Mouse (Mus musculus): ENCODE results near the gene Eif2b3. TPM values are rescaled to one million over a fixed set of nuclear protein-coding genes. Genes with fewer than 3 reads are reported as not detected.

The Eif2b3 gene
- polyA plus RNA-seq, 1 experiment from 2014 or later, result 56.4 TPM

DNA sequence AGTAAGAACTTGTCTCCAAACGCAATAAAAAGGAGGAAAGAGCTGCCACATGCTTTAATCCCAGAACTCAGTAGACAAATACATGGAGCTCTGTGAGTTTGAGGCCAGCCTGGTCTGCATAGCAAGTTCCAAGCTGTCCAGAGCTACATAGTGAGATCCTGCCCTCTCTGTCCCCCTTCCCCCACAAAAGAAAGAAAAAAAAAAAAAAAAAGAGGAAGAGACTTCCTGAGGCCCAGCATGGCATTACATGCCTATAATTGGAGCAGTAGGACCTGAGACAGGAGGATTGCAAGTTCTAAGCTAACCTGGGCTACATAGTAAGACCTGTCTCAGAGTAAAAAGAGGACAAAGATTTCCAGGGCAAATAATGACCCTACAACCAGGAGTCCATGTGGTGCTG lies 50.4 kb downstream of the Eif2b3 start:
- DNase-seq (ENCODE audit: low spot score), result no peak
- WGBS, result 88% methylated on average over 1 of the region's 1 CpGs
- Histone ChIP-seq H3K27me3 (ENCODE audit: low read depth, poor library complexity, severe bottlenecking) (peaks cover 68% of the 10 kb centered on the region), H3K4me1 (no peaks in the 10 kb centered on the region), H3K27ac (replicated peaks) (no peak overlapping the region), H3K4me3 (no peak overlapping the region), H3K36me3 (peaks cover 97% of the 10 kb centered on the region), H3K9me3 (replicated peaks) (no peaks in the 10 kb centered on the region)

DNA sequence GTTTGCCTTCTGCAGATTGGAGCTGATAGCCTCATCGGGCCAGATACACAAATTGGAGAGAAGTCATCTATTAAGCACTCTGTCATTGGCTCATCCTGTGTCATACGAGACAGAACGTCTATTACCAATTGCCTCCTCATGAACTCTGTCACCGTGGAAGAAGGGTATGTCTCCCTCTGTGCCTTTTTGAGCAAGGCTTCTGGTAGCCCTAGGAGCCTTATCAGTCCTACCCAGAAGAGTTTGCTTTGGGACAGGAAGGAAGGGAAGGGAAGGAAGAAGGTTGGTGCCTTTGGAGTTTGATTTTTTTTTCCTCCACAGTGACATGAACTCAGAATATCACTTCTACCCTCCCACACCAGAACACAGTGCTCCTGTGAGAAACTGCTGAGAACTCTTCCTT lies 51.4 kb downstream of the Eif2b3 start:
- H3K27ac ChIP-seq (replicated peaks), result no peak overlapping the region
- peaks cover 59% of the 10 kb centered on the region for H3K27me3 ChIP-seq (ENCODE audit: low read depth, poor library complexity, severe bottlenecking)
- peaks cover 90% of the 10 kb centered on the region for H3K36me3 ChIP-seq
- no peak for DNase-seq (ENCODE audit: low spot score)
- 91% methylated on average over 4 of the region's 4 CpGs for WGBS
- no peak overlapping the region for H3K4me3 ChIP-seq
- H3K4me1 ChIP-seq, result no peaks in the 10 kb centered on the region
- no peaks in the 10 kb centered on the region for H3K9me3 ChIP-seq (replicated peaks)

DNA sequence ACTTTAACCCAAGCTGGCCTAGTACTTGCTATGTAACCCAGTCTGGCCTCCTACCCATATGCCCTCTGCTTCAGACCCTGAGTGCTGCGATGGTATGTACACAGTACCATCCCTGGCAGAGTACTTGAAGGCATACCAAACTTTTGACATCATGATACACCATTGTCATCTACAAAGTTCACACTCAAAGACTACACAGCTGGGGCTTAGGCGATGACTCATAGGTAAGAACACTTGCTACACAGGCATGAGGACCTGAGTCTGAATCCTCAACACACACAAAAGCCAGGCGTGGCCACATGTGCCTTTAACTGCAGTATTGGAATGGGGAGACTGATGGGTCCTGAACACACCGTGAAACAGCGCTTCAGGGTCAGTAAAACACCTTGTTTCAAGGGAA lies 52.0 kb downstream of the Eif2b3 start:
- H3K36me3 ChIP-seq, result peaks cover 85% of the 10 kb centered on the region

DNA sequence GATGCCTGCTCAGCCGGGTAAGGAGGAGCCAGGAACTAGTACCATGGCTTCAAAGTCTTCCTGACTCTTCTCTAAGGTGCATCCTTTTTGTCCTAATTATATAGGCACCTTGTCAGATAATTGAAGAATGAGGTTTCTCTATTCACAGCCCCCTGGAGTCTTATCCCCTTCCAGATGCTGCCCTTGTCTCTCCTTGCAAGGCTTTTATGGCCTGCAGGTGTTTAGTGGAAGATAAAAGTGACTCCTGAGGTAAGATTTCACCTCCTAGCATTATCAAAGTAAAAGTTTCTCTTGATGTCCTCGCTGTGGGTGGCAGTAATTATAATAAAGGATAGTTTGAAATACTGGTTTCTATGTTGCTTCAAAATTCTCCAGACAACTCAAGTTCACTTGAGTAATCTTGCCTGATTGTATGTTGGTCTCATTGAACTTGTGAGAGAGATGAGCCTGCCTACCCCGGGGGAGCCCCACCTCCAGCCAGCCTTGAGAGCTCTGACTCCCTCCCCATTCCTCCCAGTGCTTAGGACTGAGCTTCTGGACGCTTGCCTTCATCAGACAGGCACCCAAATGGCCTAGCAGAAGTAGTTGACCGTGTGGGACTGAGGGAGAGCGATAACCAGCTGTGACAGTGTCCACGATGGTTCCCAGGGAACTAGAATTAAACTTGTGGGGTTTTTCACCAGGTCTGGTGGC lies 68.9 kb downstream of the Eif2b3 start:
- Histone ChIP-seq H3K4me3 (no peak overlapping the region), H3K36me3 (peaks cover 31% of the 10 kb centered on the region), H3K27me3 (ENCODE audit: low read depth, poor library complexity, severe bottlenecking) (no peaks in the 10 kb centered on the region), H3K27ac (replicated peaks) (no peak overlapping the region), H3K9me3 (replicated peaks) (no peaks in the 10 kb centered on the region), H3K4me1 (peaks cover 6% of the 10 kb centered on the region; the same call in 1 of the 2 replicates)
- DNase-seq (ENCODE audit: low spot score), result no peak
- 86% methylated on average over 7 of the region's 7 CpGs for WGBS

More for the DNA sequence above, 52.0 kb downstream of the Eif2b3 start:
- no peaks in the 10 kb centered on the region for H3K9me3 ChIP-seq (replicated peaks)
- WGBS, result 94% methylated on average over 5 of the region's 5 CpGs
- no peaks in the 10 kb centered on the region for H3K4me1 ChIP-seq
- H3K27ac ChIP-seq (replicated peaks), result no peak overlapping the region
- no peak overlapping the region for H3K4me3 ChIP-seq
- no peak for DNase-seq (ENCODE audit: low spot score)
- H3K27me3 ChIP-seq (ENCODE audit: low read depth, poor library complexity, severe bottlenecking), result peaks cover 53% of the 10 kb centered on the region

DNA sequence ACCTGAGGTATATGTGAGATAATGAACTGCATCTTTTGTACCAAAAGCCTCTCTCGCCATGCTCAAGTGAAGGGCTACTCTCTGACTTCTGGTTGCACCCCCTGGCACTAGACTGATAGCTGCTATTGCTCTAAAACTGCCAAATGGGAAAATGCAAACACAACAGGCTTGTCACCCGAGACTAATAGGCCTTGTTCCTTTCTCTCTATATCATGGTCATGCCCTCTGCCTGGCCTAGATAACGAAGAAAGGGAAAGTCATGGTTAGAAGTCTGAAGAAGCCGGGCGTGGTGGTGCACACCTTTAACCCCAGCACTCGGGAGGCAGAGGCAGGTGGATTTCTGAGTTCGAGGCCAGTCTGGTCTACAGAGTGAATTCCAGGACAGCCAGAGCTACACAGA lies 71.4 kb downstream of the Eif2b3 start:
- no peaks in the 10 kb centered on the region for H3K9me3 ChIP-seq (replicated peaks)
- no peak overlapping the region for H3K4me3 ChIP-seq
- no peak overlapping the region for H3K27ac ChIP-seq (replicated peaks)
- peaks cover 16% of the 10 kb centered on the region for H3K27me3 ChIP-seq (ENCODE audit: low read depth, poor library complexity, severe bottlenecking)
- DNase-seq (ENCODE audit: low spot score), result no peak
- peaks cover 22% of the 10 kb centered on the region for H3K36me3 ChIP-seq
- H3K4me1 ChIP-seq, result peaks cover 20% of the 10 kb centered on the region
- 84% methylated on average over 7 of the region's 7 CpGs for WGBS

DNA sequence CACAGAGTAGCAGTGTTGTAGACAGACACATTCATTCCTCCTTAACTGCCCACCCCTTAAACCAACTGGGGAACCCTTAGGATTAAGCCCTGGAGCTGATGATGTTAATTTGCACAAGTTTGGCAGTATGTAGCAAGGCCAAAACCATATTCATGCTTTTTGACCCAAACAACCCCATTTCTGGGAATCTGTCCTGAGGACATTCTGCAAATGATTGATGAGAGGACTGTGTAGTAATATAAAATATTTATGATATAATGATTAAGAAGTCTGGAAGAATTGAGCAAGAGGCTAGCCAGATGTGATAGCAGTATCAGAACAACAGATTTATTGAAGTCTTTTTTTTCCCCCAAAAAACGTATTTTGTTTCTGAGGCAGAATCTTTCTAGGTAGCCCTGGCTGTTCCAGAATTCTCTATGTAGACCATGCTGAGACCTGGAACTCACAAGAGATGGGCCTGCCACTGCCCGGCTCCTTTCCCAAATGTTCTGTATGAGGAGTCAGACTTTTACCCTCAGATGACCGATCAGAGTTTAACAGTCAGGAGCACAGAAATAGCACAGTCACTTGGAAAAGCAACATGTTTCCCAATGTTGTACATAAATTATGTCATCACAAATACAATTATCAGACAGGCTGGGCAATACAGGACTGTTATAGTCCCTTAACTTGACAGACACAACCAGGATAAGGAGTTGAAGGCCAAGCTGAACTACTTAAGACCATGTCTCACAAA lies 75.6 kb downstream of the Eif2b3 start:
- Histone ChIP-seq H3K27ac (replicated peaks) (peak overlapping the region; percentile 90), H3K9me3 (replicated peaks) (no peaks in the 10 kb centered on the region), H3K27me3 (ENCODE audit: low read depth, poor library complexity, severe bottlenecking) (peaks cover 41% of the 10 kb centered on the region), H3K4me1 (peaks cover 51% of the 10 kb centered on the region), H3K36me3 (peaks cover 2% of the 10 kb centered on the region; the same call in 1 of the 2 replicates), H3K4me3 (0 out of 2 replicates have a peak overlapping the region, but pooled peaks have one; percentile 76)
- WGBS, result 83% methylated on average over 3 of the region's 3 CpGs
- no peak for DNase-seq (ENCODE audit: low spot score)

DNA sequence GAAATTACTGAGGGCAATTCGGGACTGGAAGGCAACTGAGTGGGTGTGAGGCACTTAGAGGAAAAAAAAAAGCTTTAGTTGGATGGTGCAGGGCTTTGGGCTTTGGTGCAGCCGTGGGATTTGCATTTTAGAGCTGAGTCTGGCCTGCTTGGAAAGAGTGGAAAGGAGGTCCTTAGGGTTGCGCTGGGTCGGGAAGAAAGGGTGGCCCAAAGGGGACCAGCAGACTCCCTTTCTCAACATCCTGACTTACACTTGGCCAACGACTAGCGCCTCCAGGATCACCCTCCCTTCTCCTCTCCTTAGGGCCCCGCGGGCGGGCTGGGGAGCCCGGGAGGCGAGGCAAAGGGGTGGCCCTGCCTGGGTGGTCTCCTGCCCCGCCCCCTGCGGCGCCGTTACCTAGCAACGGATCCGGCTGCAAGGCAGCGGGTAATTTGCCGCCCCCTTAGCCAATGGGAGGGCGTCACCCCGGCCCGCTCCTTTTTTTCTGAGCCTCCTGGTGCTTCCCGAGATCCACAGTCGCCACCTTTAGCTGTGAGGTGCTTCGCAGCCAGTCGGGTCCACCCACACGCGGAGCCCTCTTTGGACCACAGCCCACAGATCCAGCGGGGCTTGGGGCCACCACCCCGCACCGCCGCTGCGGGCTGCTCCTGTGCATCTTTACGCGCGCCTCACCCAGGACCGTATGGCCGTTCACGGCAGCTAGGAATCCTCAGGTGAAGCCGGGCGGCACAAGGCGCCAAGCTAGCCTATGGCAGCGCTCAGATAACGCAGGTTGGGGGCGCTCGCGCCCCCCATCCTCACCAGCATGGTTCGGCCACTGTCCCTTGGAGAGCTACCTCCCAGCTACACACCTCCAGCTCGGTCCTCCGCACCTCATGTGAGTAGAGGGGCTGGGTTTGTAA lies 76.6 kb downstream of the Eif2b3 start, which contains the start of gene Ptch2:
Ptch2 (plus strand) TSS at position 525 of the 902 bp plus-strand sequence.
- under 1% methylated on average over 50 of the region's 50 CpGs for WGBS

DNA sequence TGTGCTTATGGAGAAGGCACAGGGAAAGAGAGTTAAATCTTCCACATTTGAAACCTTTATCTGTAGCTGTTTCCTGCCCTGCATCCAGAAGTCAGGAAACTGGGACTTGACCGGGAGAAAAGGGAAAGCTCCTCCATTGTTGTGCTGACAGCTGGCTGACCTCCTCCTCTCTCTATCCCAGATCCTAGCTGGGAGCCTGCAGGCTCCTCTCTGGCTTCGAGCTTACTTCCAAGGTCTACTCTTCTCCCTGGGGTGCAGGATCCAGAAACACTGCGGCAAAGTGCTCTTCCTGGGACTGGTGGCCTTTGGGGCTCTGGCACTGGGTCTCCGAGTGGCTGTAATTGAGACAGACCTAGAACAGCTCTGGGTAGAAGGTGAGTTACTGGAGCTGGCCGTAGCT lies 77.5 kb downstream of the Eif2b3 start:
- peaks cover 55% of the 10 kb centered on the region for H3K4me1 ChIP-seq
- H3K36me3 ChIP-seq, result peaks cover 20% of the 10 kb centered on the region
- peak; percentile 36 for DNase-seq (ENCODE audit: low spot score)

More for the DNA sequence above, 76.6 kb downstream of the Eif2b3 start, which contains the start of gene Ptch2:
- H3K36me3 ChIP-seq, result peaks cover 12% of the 10 kb centered on the region
- no peaks in the 10 kb centered on the region for H3K9me3 ChIP-seq (replicated peaks)
- H3K27ac ChIP-seq (replicated peaks), result peak within 1 kb of the TSS; percentile 90
- H3K4me1 ChIP-seq, result peaks cover 51% of the 10 kb centered on the region
- H3K4me3 ChIP-seq, result peak within 1 kb of the TSS; percentile 76
- H3K27me3 ChIP-seq (ENCODE audit: low read depth, poor library complexity, severe bottlenecking), result peaks cover 51% of the 10 kb centered on the region
- peak; percentile 92 for DNase-seq (ENCODE audit: low spot score)

DNA sequence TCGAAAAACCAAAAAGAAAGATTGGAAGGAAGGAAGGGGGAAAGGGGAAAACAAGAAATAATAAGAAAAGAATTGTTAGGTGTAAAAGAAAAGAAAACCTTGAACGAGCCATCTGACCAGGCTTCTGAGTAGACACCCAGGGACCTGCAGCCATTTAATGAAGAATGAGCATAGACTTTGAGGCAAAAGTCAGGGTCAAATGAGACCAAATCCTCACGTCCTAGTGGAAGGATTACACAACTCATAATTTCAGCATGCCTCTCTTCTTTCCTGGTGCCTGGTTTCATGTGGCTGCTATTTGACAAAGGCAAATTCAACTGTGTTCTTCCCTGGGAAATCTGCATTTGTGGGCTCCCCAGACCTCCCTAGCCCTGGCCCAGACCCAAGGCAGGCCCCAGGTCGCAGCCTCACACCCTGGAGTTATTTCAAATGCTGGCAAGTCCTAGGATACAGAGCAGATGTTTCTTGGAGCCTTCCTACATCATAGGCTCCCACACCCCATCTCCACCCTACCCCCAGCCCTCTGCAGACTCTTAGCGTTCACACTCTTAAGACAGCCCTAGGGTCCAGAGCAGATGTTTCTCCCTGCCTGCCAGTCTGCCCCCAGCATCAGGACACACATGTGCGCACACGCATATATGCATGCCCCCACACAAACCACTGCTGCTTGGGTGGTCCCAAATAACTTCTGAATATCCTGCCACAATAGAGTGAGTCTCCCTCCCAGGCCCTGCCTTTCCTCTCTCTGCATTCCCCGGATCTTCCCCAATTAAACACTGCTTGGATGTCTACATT lies 79.0 kb downstream of the Eif2b3 start:
- Histone ChIP-seq H3K9me3 (replicated peaks) (no peaks in the 10 kb centered on the region), H3K4me3 (peak overlapping the region; percentile 76), H3K4me1 (peaks cover 59% of the 10 kb centered on the region), H3K27me3 (ENCODE audit: low read depth, poor library complexity, severe bottlenecking) (peaks cover 52% of the 10 kb centered on the region), H3K27ac (replicated peaks) (peak overlapping the region; percentile 90), H3K36me3 (peaks cover 32% of the 10 kb centered on the region)
- DNase-seq (ENCODE audit: low spot score), result peak; percentile 35
- WGBS, result 59% methylated on average over 8 of the region's 8 CpGs

More for the DNA sequence above, 77.5 kb downstream of the Eif2b3 start:
- peak overlapping the region; percentile 90 for H3K27ac ChIP-seq (replicated peaks)
- peak overlapping the region; percentile 76 for H3K4me3 ChIP-seq
- no peaks in the 10 kb centered on the region for H3K9me3 ChIP-seq (replicated peaks)
- H3K27me3 ChIP-seq (ENCODE audit: low read depth, poor library complexity, severe bottlenecking), result peaks cover 52% of the 10 kb centered on the region
- WGBS, result 19% methylated on average over 5 of the region's 5 CpGs

DNA sequence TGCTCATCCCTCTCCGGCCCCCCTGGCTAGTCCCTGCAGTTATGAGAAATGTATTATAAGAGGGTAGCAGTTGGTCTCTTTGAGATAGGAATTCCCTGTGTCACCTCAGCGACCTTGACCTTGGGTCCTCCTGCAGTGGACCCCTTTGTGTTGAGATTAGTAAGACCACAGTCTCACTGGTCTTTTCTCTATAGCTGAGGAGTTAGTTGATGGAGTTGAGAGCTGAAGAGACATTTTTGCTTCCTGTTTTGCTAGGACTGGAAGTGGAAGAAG lies 79.5 kb downstream of the Eif2b3 start:
- Histone ChIP-seq H3K27ac (replicated peaks) (peak overlapping the region; percentile 90), H3K36me3 (peaks cover 37% of the 10 kb centered on the region), H3K4me3 (peak overlapping the region; percentile 76), H3K4me1 (peaks cover 59% of the 10 kb centered on the region), H3K27me3 (ENCODE audit: low read depth, poor library complexity, severe bottlenecking) (peaks cover 52% of the 10 kb centered on the region), H3K9me3 (replicated peaks) (no peaks in the 10 kb centered on the region)
- 57% methylated on average over 2 of the region's 2 CpGs for WGBS
- DNase-seq (ENCODE audit: low spot score), result no peak

DNA sequence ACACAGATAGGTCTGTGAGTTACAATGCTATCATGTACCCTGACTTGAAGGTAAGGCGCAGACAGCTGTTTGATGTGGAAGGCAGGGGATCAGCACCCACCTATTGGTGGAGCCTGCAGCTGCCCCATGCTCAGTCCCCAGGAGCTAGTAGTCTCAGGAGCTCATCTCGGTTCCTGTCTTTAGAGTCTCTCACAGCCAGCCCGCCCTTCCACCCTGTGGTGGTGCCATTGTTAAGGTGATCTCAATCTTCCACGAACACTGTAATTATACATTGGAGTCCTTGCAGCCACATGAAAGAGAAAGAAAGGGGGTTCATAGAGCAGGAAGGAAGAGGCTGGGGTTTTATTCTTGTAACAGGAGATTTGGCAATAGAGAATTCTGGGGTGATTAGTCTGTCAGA lies 80.8 kb downstream of the Eif2b3 start:
- no peak overlapping the region for H3K27ac ChIP-seq (replicated peaks)
- WGBS, result 82% methylated on average over 4 of the region's 4 CpGs
- DNase-seq (ENCODE audit: low spot score), result no peak
- peaks cover 50% of the 10 kb centered on the region for H3K4me1 ChIP-seq
- H3K9me3 ChIP-seq (replicated peaks), result no peaks in the 10 kb centered on the region
- no peak overlapping the region for H3K4me3 ChIP-seq
- peaks cover 51% of the 10 kb centered on the region for H3K36me3 ChIP-seq
- H3K27me3 ChIP-seq (ENCODE audit: low read depth, poor library complexity, severe bottlenecking), result peaks cover 40% of the 10 kb centered on the region

DNA sequence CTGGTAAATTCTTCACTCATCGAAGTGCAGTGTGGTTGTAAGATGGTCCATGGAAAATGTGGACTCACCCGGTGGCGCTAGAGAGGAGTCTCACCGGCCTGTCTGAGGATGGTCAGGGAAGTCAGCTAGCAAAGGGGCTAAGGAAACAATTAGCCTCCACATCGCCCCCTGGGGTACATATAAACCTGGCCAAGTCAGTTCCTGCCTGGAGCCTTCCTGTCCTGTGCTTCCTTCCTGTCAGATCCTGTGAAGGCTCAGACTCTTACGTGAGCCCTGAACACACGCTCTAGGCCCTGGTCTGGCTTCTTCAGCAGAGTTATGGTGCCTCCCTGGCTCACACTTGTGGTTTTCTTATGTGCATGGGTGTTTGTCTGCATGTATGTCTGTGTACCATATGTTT lies 82.0 kb downstream of the Eif2b3 start:
- H3K27me3 ChIP-seq (ENCODE audit: low read depth, poor library complexity, severe bottlenecking), result peaks cover 36% of the 10 kb centered on the region
- H3K9me3 ChIP-seq (replicated peaks), result no peaks in the 10 kb centered on the region
- H3K4me1 ChIP-seq, result peaks cover 47% of the 10 kb centered on the region
- peak; percentile 40 for DNase-seq (ENCODE audit: low spot score)
- peaks cover 61% of the 10 kb centered on the region for H3K36me3 ChIP-seq
- H3K27ac ChIP-seq (replicated peaks), result 0 out of 2 replicates have a peak overlapping the region, but pooled peaks have one; percentile 28
- WGBS, result 51% methylated on average over 7 of the region's 7 CpGs
- H3K4me3 ChIP-seq, result no peak overlapping the region
